Mouse (Mus musculus) cerebellum, adult 18-20 months (tissue): ENCODE results near the gene Padi1.
A peak's percentile ranks its signal among the peaks of the same experiment; 100 is the strongest.

ENCODE experiments used
- DNase-seq, 2 experiments: peaks; one replicate each; pipeline ENCODE4 v3.0.0; 2021

The Padi1 gene

GRCm38 (mm10) chr4:140860125-140860766, 14.7 kb upstream of the Padi1 start:
- no peak for DNase-seq

DNA sequence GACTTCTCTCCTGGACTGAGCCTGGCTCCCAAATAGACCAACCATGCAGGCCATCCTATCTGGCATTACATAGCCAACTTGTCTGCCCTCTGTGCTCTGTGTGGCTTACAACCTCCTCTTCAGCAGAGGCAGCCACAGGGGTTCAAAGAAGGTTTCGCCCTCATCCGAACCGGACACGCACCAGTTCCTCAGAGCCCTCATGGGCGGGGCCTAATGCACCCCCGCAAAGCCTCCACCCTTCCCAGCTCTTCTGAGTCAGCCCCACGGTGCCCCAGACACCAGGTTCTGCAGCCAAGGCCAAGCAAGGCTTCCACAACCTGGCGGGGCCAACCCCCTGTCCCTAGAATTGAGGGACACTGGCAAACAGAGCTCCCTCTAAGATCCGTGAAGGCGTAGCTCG, 13.7 kb upstream of the Padi1 start:
- DNase-seq, result no peak

DNA sequence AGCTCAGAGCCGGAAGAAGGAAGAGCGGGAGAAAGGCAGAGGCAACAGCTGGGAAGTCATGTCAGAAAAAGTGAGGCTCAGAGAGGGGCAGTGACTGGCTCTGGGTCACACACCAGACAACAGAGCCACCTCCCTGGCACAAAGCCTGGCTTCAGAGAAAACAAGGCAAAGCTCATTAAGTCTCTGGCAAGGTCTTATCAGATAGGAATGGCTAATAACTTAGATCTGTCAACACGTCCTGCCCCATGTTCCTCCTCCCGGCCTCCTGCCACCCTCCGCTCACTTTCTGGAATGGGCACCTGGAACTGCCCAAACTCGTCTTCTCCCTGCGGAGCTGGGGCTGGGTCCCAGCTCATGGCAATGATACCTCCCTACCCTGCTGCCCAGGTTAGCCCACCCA, 12.2 kb upstream of the Padi1 start:
- DNase-seq, result no peak

DNA sequence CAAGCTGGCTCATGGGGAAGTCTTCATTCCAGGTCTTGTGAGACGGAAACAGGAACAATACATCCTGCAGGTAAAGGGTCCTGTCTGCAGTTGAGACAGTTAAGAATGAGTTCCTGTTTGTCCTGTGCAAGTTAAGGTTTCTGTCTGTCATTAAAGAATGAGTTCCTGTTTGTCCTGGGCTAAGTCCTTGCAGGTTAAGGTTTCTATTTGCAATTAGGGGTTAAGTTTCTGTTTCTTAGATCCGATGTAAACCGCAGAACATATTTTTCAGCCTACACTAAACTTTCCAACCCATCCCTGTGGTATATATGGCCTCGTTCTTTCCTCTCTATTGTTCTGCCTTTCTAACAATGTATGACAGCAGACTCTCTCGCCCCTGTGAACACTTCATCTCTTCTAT, 11.5 kb upstream of the Padi1 start:
- DNase-seq, result no peak

DNA sequence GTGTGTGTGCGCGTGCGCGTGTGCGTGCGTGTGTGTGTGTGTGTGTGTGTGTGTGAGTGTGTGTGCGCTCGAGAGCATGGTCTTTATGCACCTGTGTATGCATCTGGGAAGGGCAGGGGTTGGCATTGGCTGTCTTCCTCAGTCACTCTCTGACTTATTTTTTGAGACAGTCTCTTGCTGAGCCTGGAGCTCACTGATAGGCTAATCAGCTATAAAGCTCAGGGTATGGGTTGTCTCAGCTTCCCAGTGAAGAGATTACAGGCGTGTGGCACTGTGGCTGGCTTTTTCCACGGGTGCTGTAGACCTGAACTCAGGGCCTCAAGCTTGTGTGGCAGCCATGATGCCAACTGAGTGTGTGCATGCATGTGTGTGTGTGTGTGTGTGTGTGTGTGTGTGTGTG, 9.6 kb upstream of the Padi1 start:
- no peak for DNase-seq

DNA sequence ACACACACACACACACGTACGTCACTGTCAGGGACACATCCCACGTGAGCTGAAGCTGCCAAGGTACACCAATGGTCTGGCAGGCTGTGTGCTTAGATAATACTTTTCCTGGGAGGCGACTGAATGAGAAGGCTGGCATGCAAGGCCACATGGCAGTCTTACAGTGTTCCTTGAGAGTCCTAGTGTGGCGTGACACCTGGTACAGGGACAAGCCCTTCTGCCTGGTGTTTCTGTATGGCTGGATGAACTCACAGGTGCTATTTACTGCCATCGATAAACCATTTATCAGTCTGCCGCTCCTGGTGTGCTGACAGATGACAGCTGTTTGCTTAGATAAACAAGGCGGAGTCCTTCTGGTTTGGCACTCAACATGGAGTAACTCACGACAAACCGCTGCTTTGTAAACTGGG, 8.9 kb upstream of the Padi1 start:
- no peak for DNase-seq

DNA sequence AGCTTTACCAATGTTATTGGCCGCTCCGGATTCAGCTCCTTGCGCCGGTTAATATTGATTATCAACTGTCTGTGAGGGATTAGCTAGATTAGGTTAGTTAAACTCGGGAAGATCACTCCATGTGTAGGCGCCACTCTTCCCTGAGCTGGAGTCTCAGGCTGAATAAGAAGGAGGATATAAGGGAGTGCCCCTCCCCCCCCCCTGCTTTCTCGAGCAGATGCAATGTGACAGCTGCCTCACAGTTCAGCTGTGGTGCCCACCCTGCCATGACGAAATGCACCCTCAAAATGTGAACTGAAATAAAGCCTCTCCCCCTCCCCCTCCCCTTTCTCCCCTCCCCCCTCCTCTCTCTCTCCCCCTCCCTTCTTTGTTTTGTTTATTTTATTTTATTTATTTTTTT, 8.0 kb upstream of the Padi1 start:
- DNase-seq, result no peak

DNA sequence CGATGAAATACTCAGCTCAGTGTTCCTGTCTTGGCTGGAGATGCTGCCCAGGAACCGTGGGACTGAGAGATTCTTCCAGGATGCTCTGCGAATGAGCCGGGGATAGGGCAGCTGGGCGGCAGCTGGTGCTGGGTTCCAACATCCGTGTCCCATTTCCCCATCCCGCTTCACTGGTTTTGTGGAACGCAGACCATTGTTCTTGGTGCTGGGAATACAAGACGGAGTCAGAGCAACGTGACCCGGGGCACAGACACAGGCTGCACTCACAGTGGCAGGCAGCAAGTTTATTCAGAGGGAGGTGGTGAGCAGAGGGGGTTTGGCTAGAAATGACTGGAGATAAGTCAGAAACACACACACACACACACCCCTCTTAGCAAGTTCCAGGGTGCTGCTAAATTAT, 3.7 kb upstream of the Padi1 start:
- DNase-seq, result no peak

GRCm38 (mm10) chr4:140844991-140845390, 587 bp downstream of the Padi1 start:
- no peak for DNase-seq

- no peak for DNase-seq
Observed at GRCm38 (mm10) chr4:140843670-140844280, 1.8 kb downstream of the Padi1 start.

GRCm38 (mm10) chr4:140842909-140843308, 2.7 kb downstream of the Padi1 start:
- DNase-seq, result no peak

GRCm38 (mm10) chr4:140837879-140838278, 7.7 kb downstream of the Padi1 start:
- no peak for DNase-seq

- no peak for DNase-seq
Observed at GRCm38 (mm10) chr4:140836208-140836866, 9.2 kb downstream of the Padi1 start.

DNA sequence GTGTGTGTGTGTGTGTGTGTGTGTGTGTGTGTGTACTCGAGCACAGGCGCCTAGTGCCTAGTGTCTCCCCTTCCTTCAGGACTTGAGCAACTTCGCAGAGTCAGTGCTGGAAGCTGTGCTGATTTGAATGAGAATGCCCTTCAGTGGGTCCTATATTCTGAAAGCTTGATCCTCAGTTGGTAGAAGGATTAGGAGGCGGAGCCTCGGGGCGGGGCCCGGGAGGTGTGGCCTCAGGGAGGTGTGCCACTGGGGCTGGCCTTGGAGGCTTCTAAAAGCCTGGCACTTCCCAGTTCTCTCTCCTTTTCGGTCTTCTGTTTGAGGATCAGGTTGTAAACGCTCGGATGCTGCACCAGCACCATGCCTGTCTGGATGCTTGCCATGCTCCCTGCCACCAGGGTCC, 9.9 kb downstream of the Padi1 start:
- no peak for DNase-seq

- DNase-seq, result no peak
Observed at GRCm38 (mm10) chr4:140834327-140834934, 11.1 kb downstream of the Padi1 start.

DNA sequence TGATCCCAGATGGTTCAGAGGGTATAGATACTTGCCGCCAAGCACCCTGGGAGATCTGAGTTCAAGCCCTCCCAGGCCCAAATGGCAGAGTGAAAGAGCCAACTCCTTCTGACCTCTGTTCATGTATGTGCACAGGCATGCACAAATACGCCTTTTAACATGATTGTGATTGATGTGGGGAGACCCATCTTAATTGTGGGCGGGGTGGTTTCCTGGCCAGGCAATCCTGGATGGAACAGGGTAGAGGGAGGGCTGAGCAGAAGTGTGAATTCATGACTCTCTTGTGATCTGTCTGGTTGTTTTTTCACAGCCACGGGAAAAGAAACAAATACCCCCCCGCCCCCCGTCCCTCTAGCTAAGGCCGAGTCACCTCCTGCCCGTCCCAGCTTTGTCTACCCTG, 12.8 kb downstream of the Padi1 start:
- DNase-seq, result no peak

GRCm38 (mm10) chr4:140831808-140832207, 13.8 kb downstream of the Padi1 start:
- no peak for DNase-seq

DNA sequence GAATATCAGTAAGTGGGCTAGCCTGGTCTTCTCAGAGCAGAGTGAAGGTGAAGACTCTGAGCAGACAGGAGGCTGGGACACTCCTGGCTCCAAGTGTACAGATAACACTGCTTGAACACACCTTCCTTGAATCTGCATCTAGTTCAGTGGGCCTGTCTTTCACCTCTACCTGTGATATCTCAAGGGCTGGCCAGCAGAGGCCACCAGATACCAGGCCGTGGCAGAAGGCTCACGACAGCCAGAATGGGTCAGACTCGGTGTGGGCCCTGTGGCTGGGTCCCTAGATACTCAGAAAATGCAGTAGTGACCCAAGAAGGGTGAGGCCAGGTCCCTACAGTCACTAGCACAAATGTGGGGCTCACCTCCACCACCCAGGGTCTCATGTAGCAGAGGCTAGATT, 18.3 kb downstream of the Padi1 start:
- no peak for DNase-seq

GRCm38 (mm10) chr4:140825942-140826341, 19.6 kb downstream of the Padi1 start:
- DNase-seq, result no peak

- peak; percentile 46 to 55 for DNase-seq
Observed at GRCm38 (mm10) chr4:140821988-140822387, 23.6 kb downstream of the Padi1 start.

DNA sequence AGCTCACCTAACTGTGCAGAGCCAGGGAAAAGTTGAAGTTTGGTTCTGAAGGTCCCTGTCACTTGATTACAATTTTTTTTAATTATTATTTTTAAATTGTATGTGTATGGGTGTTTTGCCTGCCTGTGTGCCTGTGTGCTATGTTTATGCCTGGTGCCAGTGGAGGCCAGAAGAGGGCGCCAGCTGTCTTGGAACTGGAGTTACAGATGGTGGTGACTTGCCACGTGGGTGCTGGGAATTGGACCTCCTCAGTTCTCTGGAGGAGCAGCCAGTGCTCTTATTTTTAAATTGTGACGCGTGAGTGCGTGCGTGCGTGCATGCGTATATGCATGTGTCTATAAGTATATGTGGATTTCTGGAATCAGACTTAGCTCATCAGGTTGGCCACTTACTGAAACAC, 28.2 kb downstream of the Padi1 start:
- DNase-seq, result no peak

GRCm38 (mm10) chr4:140815996-140816917, 29.3 kb downstream of the Padi1 start:
- no peak for DNase-seq

DNA sequence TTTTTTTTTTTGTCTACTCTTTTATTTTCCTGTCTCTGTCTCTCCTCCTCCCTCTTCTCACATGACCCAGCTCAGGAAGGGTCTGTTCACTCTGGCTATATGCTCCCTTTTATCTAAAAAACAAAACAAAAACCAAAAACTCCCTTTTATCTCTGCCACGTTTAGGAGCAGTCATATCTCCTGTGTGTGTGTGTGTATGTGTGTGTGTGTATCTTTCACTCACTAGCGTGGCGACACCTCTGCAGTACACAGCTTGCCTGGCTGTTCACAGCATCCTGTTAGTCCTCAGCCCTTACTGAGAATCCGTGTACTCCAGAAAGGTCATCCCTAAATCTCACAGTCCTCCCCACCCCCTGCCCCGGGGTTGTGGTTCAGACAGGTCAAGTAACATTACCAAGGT, 30.1 kb downstream of the Padi1 start:
- no peak for DNase-seq
